Mouse (Mus musculus) CH12.LX (cell line): ENCODE results near the gene Slamf8.

Experiments
- CTCF ChIP-seq, 2 experiments: IDR thresholded peaks in 1 of 2; conservative IDR thresholded peaks in 1 of 2; 2 replicates each; pipeline ENCODE4 v1.5.1; 2011 to 2012; ENCODE audit warnings: low read depth in 2 of 2, low read length in 2 of 2, improper control_type of control experiment in 1 of 2, inconsistent platforms in 1 of 2, mild to moderate bottlenecking in 1 of 2, moderate library complexity in 1 of 2
- E2F4 ChIP-seq: IDR thresholded peaks from 2 replicates; pipeline ENCODE4 v1.6.1; 2011; ENCODE audit warnings: low read depth, low read length, improper control_type of control experiment; ENCODE audit not compliant: insufficient replicate concordance
- ELF1 ChIP-seq: IDR thresholded peaks from 2 replicates; pipeline ENCODE4 v1.6.1; 2014; ENCODE audit warnings: low read depth, mild to moderate bottlenecking, inconsistent platforms, low read length, improper control_type of control experiment
- EP300 ChIP-seq: IDR thresholded peaks from 2 replicates; pipeline ENCODE4 v1.6.1; 2011; ENCODE audit warnings: low read length, improper control_type of control experiment
- MAX ChIP-seq: IDR thresholded peaks from 2 replicates; pipeline ENCODE4 v1.6.1; 2011; ENCODE audit warnings: low read length, improper control_type of control experiment
- MAZ ChIP-seq: IDR thresholded peaks from 2 replicates; pipeline ENCODE4 v1.6.1; 2012; ENCODE audit warnings: low read depth, mild to moderate bottlenecking, inconsistent platforms, low read length, improper control_type of control experiment, moderate library complexity
- MYC ChIP-seq: IDR thresholded peaks from 2 replicates; pipeline ENCODE4 v1.6.1; 2011; ENCODE audit warnings: low read depth, mild to moderate bottlenecking, improper control_type of control experiment, low read length
- POLR2A ChIP-seq: IDR thresholded peaks from 2 replicates; pipeline ENCODE4 v1.6.1; 2011; ENCODE audit warnings: low read depth, mild to moderate bottlenecking, improper control_type of control experiment, low read length
- POLR2AphosphoS2 ChIP-seq: IDR thresholded peaks from 2 replicates; pipeline ENCODE4 v1.6.1; 2011; ENCODE audit warnings: low read depth, low read length, improper control_type of control experiment
- SMC3 ChIP-seq: IDR thresholded peaks from 2 replicates; pipeline ENCODE4 v1.6.1; 2011; ENCODE audit warnings: low read depth, low read length, improper control_type of control experiment
- USF2 ChIP-seq: conservative IDR thresholded peaks from 2 replicates; pipeline ENCODE4 v1.6.1; 2011; ENCODE audit warnings: low read depth, low read length, improper control_type of control experiment
- ZC3H11A ChIP-seq: IDR thresholded peaks from 2 replicates; pipeline ENCODE4 v1.6.1; 2012; ENCODE audit warnings: low read depth, mild to moderate bottlenecking, inconsistent platforms, low read length, improper control_type of control experiment

DNA sequence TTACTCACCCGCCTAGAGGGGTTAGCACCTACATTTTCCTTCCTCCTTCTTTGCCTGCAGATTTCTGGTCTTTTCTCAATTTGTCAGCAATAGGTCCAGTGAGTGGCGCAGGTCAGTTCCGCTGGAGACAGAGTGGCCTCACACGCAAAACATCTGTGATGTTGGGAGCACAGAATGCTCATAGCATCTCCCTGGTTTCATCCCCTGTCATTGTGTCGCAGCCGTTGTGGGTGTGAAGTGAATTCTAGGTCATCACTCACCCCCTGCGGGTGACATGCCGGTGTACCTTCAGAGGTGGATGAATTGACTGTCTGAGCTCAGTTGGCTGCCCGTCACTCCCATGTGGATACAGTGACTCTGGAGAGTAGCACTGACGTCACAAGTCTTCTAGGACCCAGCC is 20.9 kb upstream of the Slamf8 start:
- no peak for TF ChIP-seq CTCF (conservative IDR thresholded peaks at IDR 0.05 in 1 of 2, IDR thresholded peaks at IDR 0.05 in 1 of 2; ENCODE audit: low read depth in 2 of 2, low read length in 2 of 2)
- no peak for TF ChIP-seq POLR2A
- no peak for TF ChIP-seq ELF1
- no peak for TF ChIP-seq EP300
- TF ChIP-seq MAX: no peak
- no peak for TF ChIP-seq SMC3
- TF ChIP-seq ZC3H11A: no peak
- no peak for TF ChIP-seq MYC
- TF ChIP-seq USF2: no peak
- no peak for TF ChIP-seq MAZ
- TF ChIP-seq E2F4: no peak
- TF ChIP-seq POLR2AphosphoS2: no peak
